Mouse (Mus musculus): ENCODE measurements around the gene Pycard.
A peak's percentile ranks its signal among the peaks of the same experiment; 100 is the strongest.
"Not testable (repeated sequence)": the region's sequence is repeated elsewhere in the genome, so short reads cannot be mapped to it uniquely, and the experiment has no call there.

The Pycard gene

GRCm38 (mm10) chr7:128003688-128004087, 10.0 kb upstream of the Pycard start, which contains the start of gene Trim72:
Gene Trim72 (plus strand): TSS chr7:128003949.
- no peak for DNase-seq (ENCODE audit: low read depth, low spot score)

DNA sequence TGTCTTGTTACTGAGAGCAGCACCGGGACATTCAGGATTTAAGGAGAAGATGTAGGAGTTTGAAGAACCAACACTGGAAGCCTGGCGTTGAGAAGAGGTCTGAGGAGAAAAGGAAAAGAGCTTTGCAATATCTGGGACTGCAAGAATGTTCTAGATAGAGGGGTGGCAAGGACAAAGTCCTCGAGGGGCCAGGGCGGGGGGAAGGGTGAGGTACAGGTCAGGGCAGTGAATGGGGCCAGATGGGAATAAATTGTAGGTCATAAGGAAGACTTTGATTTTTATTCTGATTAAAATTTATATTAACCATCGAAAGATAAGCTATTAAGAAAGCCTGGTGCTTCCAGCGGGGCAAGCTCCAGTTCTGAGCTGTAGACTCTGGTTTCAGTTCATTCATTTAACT, 9.4 kb upstream of the Pycard start:
- DNase-seq (ENCODE audit: low read depth, low spot score): no peak

DNA sequence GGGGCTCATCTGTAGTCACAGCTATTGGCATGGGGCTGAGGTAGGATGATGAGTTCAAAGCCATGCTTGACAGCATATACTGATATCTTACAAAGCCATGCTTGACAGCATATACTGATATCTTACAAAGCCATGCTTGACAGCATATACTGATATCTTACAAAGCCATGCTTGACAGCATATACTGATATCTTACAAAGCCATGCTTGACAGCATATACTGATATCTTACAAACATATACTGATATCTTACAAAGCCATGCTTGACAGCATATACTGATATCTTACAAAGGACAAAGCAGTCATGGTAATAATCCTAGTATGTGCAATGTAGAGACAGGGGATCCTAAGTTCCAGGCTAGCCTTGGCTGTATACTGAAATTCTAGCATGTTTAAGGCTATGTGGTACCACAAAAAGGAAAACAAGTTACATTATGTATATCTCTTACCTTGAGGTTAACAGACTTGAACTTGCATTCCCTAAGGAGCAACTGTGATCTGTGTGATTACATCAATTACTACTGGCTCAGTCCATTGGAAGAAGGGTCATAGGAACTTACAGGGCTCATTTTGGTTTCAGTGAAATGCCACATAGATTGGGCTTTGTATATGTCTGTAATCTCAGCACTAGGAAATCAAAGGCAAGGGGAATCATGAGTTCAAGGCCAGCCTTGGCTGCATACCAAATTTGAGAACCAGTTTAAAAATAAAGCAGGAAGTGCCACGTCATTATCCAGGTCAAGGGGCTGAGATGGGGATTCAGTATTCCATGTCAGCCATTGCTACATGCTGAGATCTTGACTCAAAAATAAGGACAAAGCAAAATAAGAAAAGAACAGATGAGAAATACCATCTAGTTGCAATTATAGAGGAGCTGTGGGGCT, 6.6 kb upstream of the Pycard start:
- no peak for DNase-seq (ENCODE audit: low read depth, low spot score)

DNA sequence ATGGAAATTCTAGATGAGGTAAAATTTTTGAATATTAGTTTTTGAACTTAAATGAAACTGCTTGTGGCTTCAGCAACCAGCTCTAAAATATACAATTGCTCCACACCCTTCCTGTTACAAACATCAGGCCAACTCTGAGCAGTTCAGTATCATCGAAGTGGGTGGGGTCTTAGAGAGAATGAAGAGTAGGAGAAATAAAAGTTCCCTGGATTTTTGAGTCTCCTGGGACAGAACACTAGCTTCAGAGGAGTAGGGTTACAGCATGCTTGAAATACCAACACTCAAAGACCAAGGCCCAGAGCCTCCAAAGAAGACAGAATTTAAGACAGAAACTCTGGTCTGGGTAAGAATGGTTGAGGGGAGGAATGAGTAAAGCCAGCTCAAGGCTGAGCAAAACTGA, 5.8 kb upstream of the Pycard start:
- no peak for DNase-seq (ENCODE audit: low read depth, low spot score)

DNA sequence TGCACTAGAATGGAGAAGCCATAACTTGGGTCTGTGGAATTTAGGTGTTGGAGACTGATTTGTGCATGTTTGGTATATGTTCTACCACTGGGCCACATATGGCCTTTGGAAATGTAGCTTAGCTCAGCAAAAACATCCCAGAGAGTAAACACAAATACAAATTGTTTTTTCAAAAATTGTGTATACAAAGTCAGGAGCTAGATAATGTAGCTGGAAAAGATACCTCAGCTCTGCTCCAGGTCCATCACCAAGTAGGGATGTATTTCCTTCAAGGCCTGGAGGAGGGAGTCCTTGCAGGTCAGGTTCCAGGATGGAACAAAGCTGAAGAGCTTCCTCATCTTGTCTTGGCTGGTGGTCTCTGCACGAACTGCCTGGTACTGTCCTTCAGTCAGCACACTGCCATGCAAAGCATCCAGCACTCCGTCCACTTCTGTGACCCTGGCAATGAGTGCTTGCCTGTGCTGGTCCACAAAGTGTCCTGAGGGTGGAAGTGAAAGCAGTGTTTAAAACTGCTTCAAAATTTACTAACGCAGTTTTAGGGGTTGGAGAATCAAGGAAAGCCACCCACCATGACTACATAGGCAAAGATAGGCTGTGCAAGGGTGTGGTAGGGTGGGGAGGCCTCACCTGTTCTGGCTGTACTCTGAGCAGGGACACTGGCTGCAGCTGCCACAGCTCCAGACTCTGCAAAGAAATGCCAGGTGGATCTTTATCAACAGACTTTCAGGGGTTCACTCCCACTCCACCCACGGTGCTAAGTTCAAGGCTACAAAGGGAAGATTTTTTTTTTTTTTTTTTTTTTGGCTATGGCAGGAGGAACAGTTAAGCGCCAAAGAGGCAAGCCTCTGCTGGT, 953 bp downstream of the Pycard start:
- no peak for DNase-seq (ENCODE audit: low read depth, low spot score)

DNA sequence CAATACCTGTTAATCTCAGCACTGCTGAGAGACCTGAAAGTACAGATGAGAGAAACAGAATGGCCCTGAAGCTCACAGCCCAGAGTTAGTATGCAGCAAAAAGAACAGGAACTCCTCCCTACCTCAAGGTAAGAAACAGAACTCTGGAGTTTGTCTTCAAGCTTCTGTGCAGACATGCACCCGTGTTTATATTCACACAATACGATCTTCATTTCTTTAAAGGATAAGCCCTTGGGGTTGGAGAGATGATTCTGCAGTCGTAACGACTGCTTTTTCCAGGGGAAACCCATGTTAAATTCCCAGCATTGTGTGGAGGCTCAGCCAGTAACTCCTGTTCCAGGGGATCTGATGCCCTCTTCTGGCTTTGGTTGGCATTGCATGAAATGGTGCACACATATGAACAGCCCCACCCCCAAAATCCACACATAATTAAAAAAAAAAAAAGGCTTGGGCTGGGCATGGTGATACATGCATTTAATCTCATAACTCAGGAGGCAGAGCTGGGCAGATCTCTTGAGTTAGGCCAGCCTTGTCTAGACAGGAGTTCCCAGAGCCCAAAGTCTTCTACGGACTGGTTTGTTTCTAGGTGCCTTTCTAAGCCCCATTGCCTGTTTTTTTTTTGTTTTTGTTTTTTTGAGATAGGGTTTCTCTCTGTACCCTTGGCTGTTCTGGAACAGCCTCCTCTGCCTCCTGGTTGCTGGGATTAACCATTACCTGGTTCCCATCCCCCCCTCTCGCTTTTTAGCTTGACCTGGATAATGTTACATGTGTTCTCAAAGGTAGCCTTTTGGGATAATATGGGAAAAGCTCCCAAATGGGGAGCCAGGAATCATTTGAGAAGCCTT, 1.8 kb downstream of the Pycard start:
- peak; percentile 83 for DNase-seq (ENCODE audit: low read depth, low spot score)

- no peak for DNase-seq (ENCODE audit: low read depth, low spot score)
Observed at GRCm38 (mm10) chr7:127988904-127989303, 4.8 kb downstream of the Pycard start.

DNA sequence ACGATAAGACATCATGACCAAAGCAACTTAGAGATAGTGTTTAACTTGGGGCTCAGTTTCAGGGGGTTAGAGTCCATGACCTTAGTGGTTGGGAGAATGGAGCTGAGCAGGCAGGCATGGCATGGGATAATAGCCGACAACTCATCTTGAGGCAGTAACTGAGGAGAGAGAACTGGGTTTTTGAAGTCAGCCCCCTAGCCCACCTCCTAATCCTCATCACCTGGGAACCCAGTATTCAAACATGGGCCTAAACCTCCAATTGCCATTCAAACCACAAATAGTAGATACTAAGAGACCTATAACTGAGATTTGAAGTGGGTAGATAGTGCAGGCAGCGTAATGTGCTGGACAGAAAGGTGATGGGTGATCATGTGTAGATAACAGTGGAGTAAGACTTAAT, 13.1 kb downstream of the Pycard start:
- DNase-seq (ENCODE audit: low read depth, low spot score): no peak

DNA sequence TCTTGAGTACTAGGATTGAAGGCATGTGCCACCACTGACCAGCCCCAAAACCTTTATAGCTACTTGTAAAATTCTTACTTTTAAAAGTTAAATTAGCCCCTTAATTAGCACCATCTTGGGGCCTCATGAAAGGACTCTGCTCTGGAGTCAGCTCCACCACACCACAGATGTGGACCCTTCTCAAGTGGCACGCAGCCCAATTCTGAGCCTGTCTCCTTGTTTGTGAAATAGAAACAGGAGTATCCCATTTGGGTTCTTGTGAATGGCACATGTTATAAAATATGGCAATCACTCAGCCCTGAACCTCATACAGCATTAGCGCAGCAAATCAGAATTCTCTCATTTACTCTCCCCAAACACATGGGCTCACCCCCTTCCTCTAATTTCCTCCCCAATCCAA, 14.8 kb downstream of the Pycard start:
- DNase-seq (ENCODE audit: low read depth, low spot score): no peak

- DNase-seq (ENCODE audit: low read depth, low spot score): peak; percentile 22
Observed at GRCm38 (mm10) chr7:127974413-127974930, 19.2 kb downstream of the Pycard start.

GRCm38 (mm10) chr7:127967922-127968828, 25.5 kb downstream of the Pycard start:
- peak; percentile 87 for DNase-seq (ENCODE audit: low read depth, low spot score)

GRCm38 (mm10) chr7:127967004-127967921, 26.4 kb downstream of the Pycard start, which contains the start of gene Fus:
Gene Fus (plus strand): TSS chr7:127967457.
- peak; percentile 97 for DNase-seq (ENCODE audit: low read depth, low spot score)

DNA sequence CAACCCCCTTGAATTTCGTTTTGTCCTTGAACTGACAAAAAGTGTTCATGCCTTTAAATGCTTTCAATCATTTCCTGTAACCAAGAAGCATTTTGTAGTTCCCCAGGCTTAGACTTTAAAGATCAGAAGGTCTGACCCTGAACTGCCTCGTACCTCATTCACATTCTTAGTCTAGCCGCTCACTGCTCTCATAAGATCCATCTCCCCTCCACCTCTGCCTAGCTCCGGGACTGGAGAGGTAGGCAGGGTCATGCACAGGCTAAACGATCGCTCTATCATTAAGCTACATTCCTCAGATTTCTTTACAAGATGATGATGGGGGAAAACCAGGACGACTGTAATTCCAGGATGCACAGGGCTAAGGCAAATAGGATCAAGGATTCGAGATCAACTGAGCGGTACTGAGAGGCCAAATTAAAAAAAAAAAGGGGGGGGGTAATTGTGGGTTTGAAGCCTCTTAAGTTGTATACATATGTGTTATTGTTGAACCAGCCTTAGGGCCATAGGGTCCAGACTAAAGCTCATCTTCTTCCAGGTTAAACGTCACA, 27.2 kb downstream of the Pycard start:
- DNase-seq (ENCODE audit: low read depth, low spot score): peak; percentile 62

- no peak for DNase-seq (ENCODE audit: low read depth, low spot score)
Observed at GRCm38 (mm10) chr7:127959364-127959763, 34.3 kb downstream of the Pycard start.

DNA sequence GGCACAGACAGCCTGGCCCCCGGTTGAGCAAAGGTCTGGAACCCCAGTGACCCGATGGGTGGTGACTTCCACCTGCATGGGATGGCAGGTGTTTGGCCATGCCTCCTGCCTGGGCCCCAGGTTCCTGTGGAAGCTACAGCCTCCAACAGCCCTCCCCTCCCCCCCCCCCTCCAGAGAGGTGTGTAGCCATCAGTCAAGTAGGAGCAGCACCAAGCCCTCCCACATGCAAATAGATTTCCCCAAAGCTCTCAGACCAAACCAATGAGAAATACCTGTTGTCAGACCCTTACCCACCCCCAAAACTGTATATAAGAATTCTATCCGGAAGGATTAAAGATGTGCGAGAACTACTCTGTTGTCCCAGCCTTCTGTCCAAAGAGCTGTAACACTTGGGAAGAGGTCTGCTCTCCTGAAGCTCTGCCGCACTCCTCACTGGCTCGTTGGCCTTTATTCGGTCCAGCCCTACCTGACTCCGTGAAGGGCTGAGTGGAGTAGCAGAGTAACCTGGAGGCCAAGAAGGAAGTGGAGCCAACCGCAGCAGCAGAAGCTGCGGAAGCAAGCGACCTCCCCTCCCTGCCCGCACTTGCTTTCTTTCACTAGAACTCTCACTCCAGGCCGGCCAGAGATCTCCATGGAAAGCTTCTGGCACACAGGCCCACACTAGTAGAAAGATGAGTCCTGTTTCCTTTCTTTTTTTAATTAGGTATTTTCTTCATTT, 40.6 kb downstream of the Pycard start:
- DNase-seq (ENCODE audit: low read depth, low spot score): peak; percentile 51

GRCm38 (mm10) chr7:127946470-127947023, 47.1 kb downstream of the Pycard start, which contains the start of gene Prss36:
Gene Prss36 (minus strand): TSS chr7:127946725.
- no peak for DNase-seq (ENCODE audit: low read depth, low spot score)

DNA sequence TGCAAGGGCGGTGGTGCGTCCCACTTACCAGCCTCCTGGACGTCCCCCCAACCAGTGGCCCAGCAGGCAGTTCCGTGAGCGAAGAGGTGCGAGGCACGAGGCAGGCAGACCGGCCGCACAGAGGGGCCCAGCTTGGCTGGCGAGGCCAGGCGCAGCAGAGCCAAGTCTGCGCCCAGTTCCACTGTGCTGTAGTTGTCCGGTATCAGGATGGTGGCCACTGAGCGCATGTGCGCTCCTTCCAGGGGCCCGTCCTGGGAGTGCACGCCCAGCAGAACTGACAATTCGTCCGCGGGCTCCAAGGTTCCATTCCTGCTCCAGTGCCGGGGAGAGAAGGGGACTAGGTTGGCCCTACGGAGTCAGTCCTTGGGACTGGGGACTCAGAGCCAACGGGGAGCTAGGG, 49.1 kb downstream of the Pycard start:
- peak; percentile 59 for DNase-seq (ENCODE audit: low read depth, low spot score)

- not testable (repeated sequence) for DNase-seq (ENCODE audit: low read depth, low spot score)
Observed at GRCm38 (mm10) chr7:127942097-127942496, 51.6 kb downstream of the Pycard start.
